Mouse (Mus musculus) ES-Bruce4 (cell line): Measurements from ENCODE around the gene Dct. TPM values are rescaled to one million over a fixed set of nuclear protein-coding genes. Genes with fewer than 3 reads are reported as not detected.

Experiments used
- H3K27ac ChIP-seq: 2 replicates; pipeline ENCODE4 v1.5.1; 2012; ENCODE audit warnings: low read length, inconsistent platforms; ENCODE audit not compliant: insufficient read depth
- H3K27me3 ChIP-seq: 2 replicates; pipeline ENCODE4 v1.6.1; 2012; ENCODE audit warnings: mild to moderate bottlenecking, low read length, inconsistent platforms; ENCODE audit not compliant: control insufficient read depth, poor library complexity, insufficient read depth, severe bottlenecking
- H3K36me3 ChIP-seq: 2 replicates; pipeline ENCODE4 v1.6.1; 2012; ENCODE audit warnings: inconsistent platforms, mild to moderate bottlenecking, low read length, moderate library complexity; ENCODE audit not compliant: control insufficient read depth, poor library complexity, insufficient read depth, severe bottlenecking
- H3K4me1 ChIP-seq: one replicate; pipeline ENCODE4 v1.8.1; 2011; ENCODE audit warnings: low read length; ENCODE audit not compliant: control insufficient read depth, insufficient read depth
- H3K4me3 ChIP-seq: 2 replicates; pipeline ENCODE4 v1.5.1; 2011; ENCODE audit warnings: low read depth, mild to moderate bottlenecking, low read length
- H3K9ac ChIP-seq: 2 replicates; pipeline ENCODE4 v1.6.1; 2012; ENCODE audit warnings: low read depth, mild to moderate bottlenecking, inconsistent platforms; ENCODE audit not compliant: poor library complexity, severe bottlenecking
- H3K9me3 ChIP-seq: replicated peaks from 2 replicates; pipeline ENCODE4 v1.6.1; 2012; ENCODE audit warnings: mild to moderate bottlenecking, low read length, inconsistent platforms; ENCODE audit not compliant: control insufficient read depth, poor library complexity, insufficient read depth, severe bottlenecking
- CTCF ChIP-seq: IDR thresholded peaks from one replicate; pipeline ENCODE4 v1.8.1; 2011; ENCODE audit warnings: low read depth, low read length
- EP300 ChIP-seq: IDR thresholded peaks from 2 replicates; pipeline ENCODE4 v1.6.1; 2011; ENCODE audit warnings: low read depth, low read length; ENCODE audit not compliant: insufficient read depth
- POLR2A ChIP-seq: IDR thresholded peaks from one replicate; pipeline ENCODE4 v1.8.1; 2011; ENCODE audit warnings: low read length; ENCODE audit not compliant: insufficient read depth
- polyA plus RNA-seq: library from polyadenylated mRNA; stranded (reverse); fragments of >200 nt; gene quantifications from 2 replicates; pipeline ENCODE4 v1.2.4, GENCODE M21; 2011; ENCODE audit warnings: low read depth; ENCODE audit not compliant: missing spikeins, insufficient read depth, insufficient read length

The Dct gene
- polyA plus RNA-seq, 1 experiment = not detected

DNA sequence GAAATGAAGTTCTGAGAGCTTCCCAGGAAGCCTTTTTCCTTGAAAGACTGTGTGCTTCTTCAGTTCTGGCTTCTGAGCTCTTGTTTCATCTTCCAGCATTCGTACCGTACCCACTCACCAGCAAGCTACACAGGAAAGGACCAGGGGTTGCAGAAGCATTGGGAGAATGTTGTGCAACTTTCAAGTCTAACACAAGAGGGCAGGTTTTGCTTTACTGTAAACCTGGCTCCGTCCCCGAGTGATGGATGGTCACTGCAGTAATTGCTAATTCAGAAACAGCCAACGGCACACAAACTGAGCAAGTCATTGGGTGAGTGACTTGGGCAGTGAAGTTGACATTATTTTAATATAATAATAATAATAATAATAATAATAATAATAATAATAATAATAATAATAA, 46.3 kb downstream of the Dct start:
- H3K27me3 ChIP-seq = no peaks in the 10 kb centered on the region

GRCm38 (mm10) chr14:118004434-118004833, 47.6 kb downstream of the Dct start:
- H3K9ac ChIP-seq = no peak overlapping the region
- no peak overlapping the region for H3K27ac ChIP-seq
- H3K9me3 ChIP-seq = no peaks in the 10 kb centered on the region
- no peaks in the 10 kb centered on the region for H3K4me1 ChIP-seq
- no peaks in the 10 kb centered on the region for H3K36me3 ChIP-seq
- no peak overlapping the region for H3K4me3 ChIP-seq
- no peaks in the 10 kb centered on the region for H3K27me3 ChIP-seq
- TF ChIP-seq EP300 = no peak
- no peak for TF ChIP-seq CTCF
- TF ChIP-seq POLR2A = no peak

More for the DNA sequence above, 46.3 kb downstream of the Dct start:
- no peak overlapping the region for H3K9ac ChIP-seq
- no peaks in the 10 kb centered on the region for H3K9me3 ChIP-seq
- no peak overlapping the region for H3K4me3 ChIP-seq
- TF ChIP-seq CTCF = peak; percentile 26
- no peak for TF ChIP-seq POLR2A
- H3K36me3 ChIP-seq = no peaks in the 10 kb centered on the region
- no peak overlapping the region for H3K27ac ChIP-seq
- H3K4me1 ChIP-seq = no peaks in the 10 kb centered on the region

- Histone ChIP-seq H3K9me3 (no peaks in the 10 kb centered on the region), H3K27me3 (peaks cover under 1% of the 10 kb centered on the region), H3K9ac (no peak overlapping the region), H3K27ac (no peak overlapping the region), H3K4me1 (no peaks in the 10 kb centered on the region), H3K36me3 (no peaks in the 10 kb centered on the region), H3K4me3 (no peak overlapping the region)
- TF ChIP-seq POLR2A (no peak), EP300 (no peak), CTCF (no peak)
These were observed 58.2 kb downstream of the Dct start for GRCm38 (mm10) chr14:117993845-117994244.

DNA sequence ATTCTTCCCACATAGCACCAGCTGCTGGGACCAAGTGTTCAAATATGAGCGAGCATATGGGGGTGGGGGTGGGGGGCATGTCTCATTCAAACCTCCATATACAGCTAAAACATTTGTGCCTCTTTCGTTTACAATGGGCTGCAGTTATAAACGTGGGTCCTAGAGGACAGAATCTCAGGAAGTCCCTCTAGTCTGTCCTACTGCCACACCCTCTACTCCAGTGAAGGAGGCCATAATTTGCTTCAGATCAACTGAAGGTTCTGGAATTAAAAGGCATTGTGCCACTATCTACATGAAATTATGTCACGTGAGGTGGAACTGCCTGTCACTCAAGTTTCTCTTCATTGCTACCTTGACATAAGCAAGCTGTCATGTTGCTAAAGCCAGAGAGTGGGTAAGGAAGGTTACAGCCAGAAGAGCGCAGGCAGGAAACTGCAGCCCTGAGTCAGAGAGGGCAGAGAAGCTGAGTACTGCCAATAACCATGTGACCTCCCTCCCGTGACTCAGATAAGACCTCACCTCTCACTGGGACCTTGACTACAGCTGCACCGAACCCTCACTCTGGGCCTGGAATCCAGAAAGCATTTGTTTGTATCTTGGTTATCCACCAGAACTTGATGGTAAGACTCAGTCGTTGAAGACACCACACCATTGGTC, 59.3 kb downstream of the Dct start:
- no peak for TF ChIP-seq EP300
- TF ChIP-seq POLR2A = no peak
- no peak for TF ChIP-seq CTCF
- Histone ChIP-seq H3K4me3 (no peak overlapping the region), H3K36me3 (no peaks in the 10 kb centered on the region), H3K9ac (no peak overlapping the region), H3K9me3 (no peaks in the 10 kb centered on the region), H3K4me1 (no peaks in the 10 kb centered on the region), H3K27me3 (no peaks in the 10 kb centered on the region; the same call in 1 of the 2 replicates), H3K27ac (no peak overlapping the region)

DNA sequence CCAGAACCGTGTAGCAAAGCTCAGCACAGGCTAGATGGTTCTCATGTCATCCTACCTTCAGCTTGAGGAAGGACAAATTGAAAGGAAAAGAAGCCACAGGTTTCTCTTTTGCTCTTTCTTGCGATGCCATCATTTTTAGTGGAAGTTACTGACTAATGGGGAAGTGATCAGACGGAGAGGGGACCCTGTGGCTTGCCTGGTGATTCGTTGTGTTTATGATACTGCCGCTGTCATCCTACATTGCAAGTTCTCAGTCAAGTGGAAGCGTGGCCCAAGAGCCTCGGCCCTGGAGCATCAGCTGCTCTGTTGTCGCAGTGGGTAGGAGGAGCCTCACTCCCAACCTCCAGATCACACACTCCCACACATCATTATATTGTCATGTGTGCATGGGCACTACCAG, 61.8 kb downstream of the Dct start:
- no peak overlapping the region for H3K27ac ChIP-seq
- H3K27me3 ChIP-seq = no peaks in the 10 kb centered on the region; the same call in 1 of the 2 replicates
- H3K4me1 ChIP-seq = no peaks in the 10 kb centered on the region
- no peak overlapping the region for H3K4me3 ChIP-seq
- H3K9me3 ChIP-seq = no peaks in the 10 kb centered on the region
- H3K36me3 ChIP-seq = no peaks in the 10 kb centered on the region
- no peak overlapping the region for H3K9ac ChIP-seq
- TF ChIP-seq CTCF (no peak), EP300 (no peak), POLR2A (no peak)

- no peak for TF ChIP-seq POLR2A
- no peak for TF ChIP-seq CTCF
- no peak for TF ChIP-seq EP300
- H3K27me3 ChIP-seq = no peaks in the 10 kb centered on the region
- no peak overlapping the region for H3K27ac ChIP-seq
- no peak overlapping the region for H3K9ac ChIP-seq
- H3K4me1 ChIP-seq = no peaks in the 10 kb centered on the region
- no peaks in the 10 kb centered on the region for H3K36me3 ChIP-seq
- no peaks in the 10 kb centered on the region for H3K9me3 ChIP-seq
- H3K4me3 ChIP-seq = no peak overlapping the region
These were observed 63.6 kb downstream of the Dct start for GRCm38 (mm10) chr14:117988444-117988843.
